Mouse (Mus musculus) gastrocnemius, adult 18-20 months (tissue): Measurements from ENCODE around the gene Zfp941. TPM values are rescaled to one million over a fixed set of nuclear protein-coding genes. Genes with fewer than 3 reads are reported as not detected.
"Not testable (repeated sequence)": the region's sequence is repeated elsewhere in the genome, so short reads cannot be mapped to it uniquely, and the experiment has no call there.

Experiments used
- DNase-seq: peaks from one replicate; pipeline ENCODE4 v3.0.0; 2021; ENCODE audit warnings: low spot score
- total RNA-seq, 2 experiments: library from RNA; stranded (reverse); gene quantifications; 2 replicates each; pipeline ENCODE4 v1.2.3; 2021

Gene Zfp941
- total RNA-seq, 2 experiments from 2014 or later = not detected

- no peak for DNase-seq
Observed at GRCm38 (mm10) chr7:140780548-140780947, 41.4 kb downstream of the Zfp941 start.

GRCm38 (mm10) chr7:140765888-140766739 is 55.9 kb downstream of the Zfp941 start:
- no peak for DNase-seq

GRCm38 (mm10) chr7:140765391-140765790 is 56.6 kb downstream of the Zfp941 start:
- not testable (repeated sequence) for DNase-seq

GRCm38 (mm10) chr7:140763447-140764020 is 58.4 kb downstream of the Zfp941 start, which contains the start of gene Cyp2e1:
Gene Cyp2e1, plus strand, starts transcription at chr7:140763739.
- no peak for DNase-seq

GRCm38 (mm10) chr7:140760647-140761046 is 61.3 kb downstream of the Zfp941 start:
- no peak for DNase-seq

Other genes with a start within 250 kb of the Zfp941 start
- gene Olfr46, start 220.9 kb downstream of the Zfp941 start, total RNA-seq = not detected
- not detected for gene Olfr61, start 193.2 kb downstream of the Zfp941 start, total RNA-seq
- not detected for gene Olfr53, start 175.7 kb downstream of the Zfp941 start, total RNA-seq
- not detected for gene Olfr539, start 162.2 kb downstream of the Zfp941 start, total RNA-seq
- not detected for gene Olfr45, start 140.2 kb downstream of the Zfp941 start, total RNA-seq
- not detected for gene Olfr541, start 124.9 kb downstream of the Zfp941 start, total RNA-seq
- 10 to 100 TPM; 12.1 to 13.7 TPM for gene Cyp2e1, start 58.4 kb downstream of the Zfp941 start, total RNA-seq
- gene Syce1, start 34.3 kb downstream of the Zfp941 start, total RNA-seq = not detected
- gene Urah, start 12.8 kb upstream of the Zfp941 start, total RNA-seq = not detected
- gene Scgb1c1, start 23.4 kb upstream of the Zfp941 start, total RNA-seq = not detected
- not detected for gene Odf3, start 25.6 kb upstream of the Zfp941 start, total RNA-seq
- not detected for gene Gm45785, start 34.2 kb upstream of the Zfp941 start, total RNA-seq
- gene Ric8a, start 34.8 kb upstream of the Zfp941 start, total RNA-seq = 10 to 100 TPM; 11.9 to 13.7 TPM
- gene Bet1l, start 35.4 kb upstream of the Zfp941 start, total RNA-seq = 1 to 10 TPM; 5.0 to 6.1 TPM
- 10 to 100 TPM; 83.0 to 87.8 TPM for gene Psmd13, start 59.8 kb upstream of the Zfp941 start, total RNA-seq
- 10 to 100 TPM; 22.5 to 25.5 TPM for gene Sirt3, start 60.1 kb upstream of the Zfp941 start, total RNA-seq
- gene Cox8b, start 78.3 kb upstream of the Zfp941 start, total RNA-seq = 1,000 to 10,000 TPM; 2,037 to 2,233 TPM
- not detected for gene Nlrp6, start 98.7 kb upstream of the Zfp941 start, total RNA-seq
- gene Pgghg, start 119.2 kb upstream of the Zfp941 start, total RNA-seq = 1 to 10 TPM; 2.2 to 3.4 TPM
- gene Ifitm5, start 128.1 kb upstream of the Zfp941 start, total RNA-seq = not detected
- not detected for gene Gm45717, start 133.8 kb upstream of the Zfp941 start, total RNA-seq
- gene Ifitm2, start 133.8 kb upstream of the Zfp941 start, total RNA-seq = 10 to 100 TPM; 44.8 to 64.4 TPM
- 1 to 10 TPM in 1 of 2 experiments, under 1 TPM in 1; 0.97 to 1.3 TPM for gene Ifitm1, start 145.0 kb upstream of the Zfp941 start, total RNA-seq
- gene Ifitm3, start 188.6 kb upstream of the Zfp941 start, total RNA-seq = 10 to 100 TPM; 32.8 to 49.0 TPM
- not detected for gene Ifitm6, start 195.7 kb upstream of the Zfp941 start, total RNA-seq
- not detected for gene Gm17387, start 207.0 kb upstream of the Zfp941 start, total RNA-seq
- gene B4galnt4, start 238.9 kb upstream of the Zfp941 start, total RNA-seq = not detected